Mouse (Mus musculus) CD4-positive, CD25-positive, alpha-beta regulatory T cell, adult 4 months (primary cell): Measurements from ENCODE around the gene Calcrl. TPM values are rescaled to one million over a fixed set of nuclear protein-coding genes. Genes with fewer than 3 reads are reported as not detected.
A peak's percentile ranks its signal among the peaks of the same experiment; 100 is the strongest.

ENCODE experiments used
- ATAC-seq: one replicate; pipeline ENCODE4 v1.8.0; 2017
- polyA plus RNA-seq, 2 experiments: library from polyadenylated mRNA; unstranded; fragments of 100-300 nt; shearing (Covaris generic); gene quantifications; one replicate each; pipeline ENCODE4 v1.2.1; 2017

Gene Calcrl
- 10 to 100 TPM; 25.6 to 26.7 TPM for polyA plus RNA-seq

GRCm38 (mm10) chr2:84425138-84425537 is at the start of gene Calcrl:
Calcrl (minus strand) TSS chr2:84425411.
- ATAC-seq: peak; percentile 93

GRCm38 (mm10) chr2:84474651-84475050 is 49.4 kb upstream of the Calcrl start:
- no peak for ATAC-seq

DNA sequence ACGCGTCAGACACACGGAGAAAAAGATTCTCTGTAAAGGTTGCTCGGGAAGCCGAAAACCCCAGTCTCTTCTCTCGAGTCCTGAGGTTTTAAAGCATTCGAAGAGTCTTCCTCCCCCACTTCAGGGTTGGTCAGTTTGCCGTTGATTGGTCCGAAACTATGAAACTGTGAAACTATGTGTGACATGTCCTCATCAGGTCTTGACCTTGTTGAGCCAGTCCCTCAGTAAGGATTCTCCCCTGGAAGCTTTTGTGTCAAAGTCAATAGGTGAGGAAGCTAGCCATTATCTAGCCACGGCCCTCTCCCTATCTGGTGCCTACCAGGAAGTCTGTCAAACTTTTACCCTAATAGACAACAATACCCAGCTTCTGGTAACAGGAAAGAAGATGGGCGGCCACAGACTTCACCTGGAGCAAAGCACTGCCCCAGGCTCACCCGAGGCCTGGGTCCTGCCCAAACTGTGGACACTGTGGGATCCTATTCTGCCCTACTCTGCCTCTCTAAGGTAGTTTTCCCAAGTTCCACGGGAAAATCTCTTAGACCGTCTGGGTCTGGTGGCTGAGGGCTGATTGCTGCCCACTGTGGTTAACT is 48.8 kb upstream of the Calcrl start:
- no peak for ATAC-seq

DNA sequence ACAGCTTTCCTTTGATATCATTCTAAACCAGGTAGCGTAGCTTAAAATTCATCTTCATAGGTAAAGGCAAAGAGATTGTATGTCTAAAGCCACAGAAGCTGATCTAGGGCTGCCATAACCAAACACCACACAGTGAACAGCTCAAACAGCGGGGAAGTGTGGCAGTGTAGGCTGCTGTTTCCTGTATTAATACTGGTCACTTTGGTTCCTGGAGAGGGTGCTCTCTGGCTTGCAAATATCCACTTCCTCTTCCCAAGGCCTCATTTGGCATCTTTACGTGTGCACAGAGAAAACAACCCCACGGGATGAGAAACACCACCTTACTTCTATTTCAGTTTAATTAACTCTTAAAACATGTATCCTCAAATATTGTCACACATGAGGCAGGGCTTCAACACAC is 42.2 kb upstream of the Calcrl start:
- ATAC-seq: no peak

- ATAC-seq: no peak
Observed at GRCm38 (mm10) chr2:84464956-84465355, 39.7 kb upstream of the Calcrl start.

- no peak for ATAC-seq
Observed at GRCm38 (mm10) chr2:84462411-84462810, 37.2 kb upstream of the Calcrl start.

- ATAC-seq: no peak
Observed at GRCm38 (mm10) chr2:84459651-84460177, 34.5 kb upstream of the Calcrl start.

DNA sequence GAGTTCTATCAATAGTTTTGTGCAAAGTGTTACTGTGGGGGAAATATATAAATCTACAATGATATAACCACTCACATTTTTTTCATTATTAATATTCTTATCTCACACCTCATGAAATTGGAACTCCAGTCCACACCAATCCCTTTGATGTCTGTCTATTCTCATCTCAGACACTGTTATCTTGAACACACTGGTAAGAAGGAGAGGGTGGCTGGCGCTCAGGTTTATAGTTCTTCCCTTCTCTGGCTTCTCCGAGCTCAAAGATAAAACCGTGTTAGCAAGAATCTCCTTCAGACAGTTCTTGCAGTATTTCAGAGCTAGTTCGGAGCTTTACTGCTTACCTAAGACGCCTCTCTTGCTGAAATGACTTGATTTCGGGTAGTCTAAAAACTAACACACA is 32.0 kb upstream of the Calcrl start:
- ATAC-seq: no peak

- peak; percentile 92 for ATAC-seq
Observed at GRCm38 (mm10) chr2:84455236-84455799, 30.1 kb upstream of the Calcrl start.

- peak; percentile 46 for ATAC-seq
Observed at GRCm38 (mm10) chr2:84454551-84455235, 29.5 kb upstream of the Calcrl start.

- peak; percentile 77 for ATAC-seq
Observed at GRCm38 (mm10) chr2:84454051-84454450, 28.8 kb upstream of the Calcrl start.

- no peak for ATAC-seq
Observed at GRCm38 (mm10) chr2:84445499-84445898, 20.3 kb upstream of the Calcrl start.

DNA sequence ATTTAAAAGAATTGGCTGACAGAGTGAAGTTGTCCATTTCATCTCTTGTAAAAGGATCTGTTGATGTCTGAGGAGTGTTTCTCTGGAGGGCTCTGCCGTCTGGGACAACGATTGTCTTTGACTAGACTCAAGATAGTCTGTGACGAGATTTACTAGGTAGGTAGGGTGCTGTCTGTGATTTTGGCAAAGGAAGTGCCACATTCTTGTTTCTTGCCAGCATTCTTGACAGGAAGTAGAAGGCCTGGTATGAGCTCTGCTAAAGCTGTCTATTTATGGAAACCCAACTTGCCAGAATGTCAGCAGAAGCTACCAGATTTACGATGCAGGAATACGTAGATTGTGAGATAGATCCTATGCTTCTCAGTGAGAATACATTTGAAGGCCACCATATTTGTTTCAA is 16.7 kb upstream of the Calcrl start:
- ATAC-seq: no peak

GRCm38 (mm10) chr2:84429724-84430123 is 4.5 kb upstream of the Calcrl start:
- ATAC-seq: peak; percentile 58

- no peak for ATAC-seq
Observed at GRCm38 (mm10) chr2:84428836-84429235, 3.6 kb upstream of the Calcrl start.

DNA sequence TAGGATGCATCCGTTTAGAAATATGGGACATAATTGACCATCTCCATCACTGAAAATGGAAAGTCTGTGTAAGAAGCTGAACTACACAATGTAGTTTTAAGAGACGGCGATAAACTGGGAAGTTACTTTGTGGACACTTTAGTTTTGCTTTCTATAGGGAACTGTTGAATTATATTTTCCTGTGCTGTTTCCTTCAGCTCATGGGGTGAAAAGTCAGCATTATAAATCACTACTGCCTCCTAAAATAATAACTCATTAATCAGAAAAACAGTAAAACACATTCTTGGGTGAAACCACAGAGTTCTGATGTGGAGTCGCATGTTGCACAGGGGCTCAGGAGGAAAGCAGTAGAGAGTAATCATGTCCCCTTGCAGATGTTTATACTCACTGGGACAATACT is 1.3 kb upstream of the Calcrl start:
- ATAC-seq: no peak

DNA sequence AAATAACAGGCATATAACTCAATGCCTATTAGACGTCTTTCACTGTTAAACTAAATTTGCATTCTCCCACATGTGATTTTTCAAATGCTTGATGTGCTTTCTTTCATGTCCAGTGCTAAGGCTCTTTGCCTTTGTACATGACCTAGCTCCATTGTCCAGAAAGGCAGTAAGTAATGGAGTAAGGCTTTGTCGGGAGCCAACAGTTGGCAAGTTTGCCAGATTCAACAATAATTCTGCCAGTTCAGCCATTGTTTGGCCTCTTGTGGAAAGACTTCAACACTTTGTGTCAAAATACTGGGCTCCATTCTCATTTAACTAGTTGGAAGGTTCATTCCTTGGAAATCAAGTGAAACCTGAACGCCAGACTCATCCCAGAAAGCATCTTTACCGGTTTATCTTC is 8.7 kb downstream of the Calcrl start:
- no peak for ATAC-seq

GRCm38 (mm10) chr2:84409796-84410592 is 15.2 kb downstream of the Calcrl start:
- ATAC-seq: no peak

DNA sequence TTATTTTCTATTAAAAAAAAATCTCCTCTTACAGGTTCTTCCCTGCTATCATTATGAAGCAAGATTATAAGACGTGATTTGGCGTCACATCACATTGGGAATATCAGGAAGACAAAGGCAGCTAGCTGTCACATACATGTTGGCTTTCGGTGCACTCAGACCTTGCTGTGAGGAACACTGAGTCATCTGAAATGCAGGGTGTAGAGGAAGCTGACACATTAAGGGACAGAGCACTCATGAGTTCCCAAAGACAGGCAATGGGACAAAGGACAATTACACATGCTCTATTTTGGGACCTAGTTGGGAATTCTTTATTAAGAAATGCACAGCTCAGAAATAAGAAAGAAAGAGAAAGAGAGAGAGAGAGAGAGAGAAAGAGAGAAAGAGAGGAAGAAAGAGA is 20.4 kb downstream of the Calcrl start:
- no peak for ATAC-seq

GRCm38 (mm10) chr2:84402713-84403112 is 22.5 kb downstream of the Calcrl start:
- ATAC-seq: no peak

- no peak for ATAC-seq
Observed at GRCm38 (mm10) chr2:84396557-84396956, 28.7 kb downstream of the Calcrl start.

DNA sequence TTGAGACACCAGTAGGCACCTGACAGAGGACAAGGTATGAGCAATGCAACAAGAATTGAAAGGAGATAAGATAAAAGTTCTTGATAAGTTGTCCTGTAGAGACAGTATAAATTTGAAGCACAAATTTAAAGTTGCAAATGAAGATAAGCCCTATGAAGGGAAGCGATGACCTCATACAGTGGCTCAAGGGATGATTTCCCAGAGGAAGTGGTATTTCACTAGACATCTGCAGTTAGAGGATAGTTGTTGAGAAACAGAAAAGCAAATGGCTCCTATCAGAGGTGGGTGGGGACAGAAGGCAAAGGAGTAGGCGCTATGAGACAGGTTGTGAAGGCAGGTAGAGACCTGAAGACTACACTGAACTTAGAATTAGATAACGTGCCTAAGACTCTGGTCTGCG is 32.0 kb downstream of the Calcrl start:
- no peak for ATAC-seq

DNA sequence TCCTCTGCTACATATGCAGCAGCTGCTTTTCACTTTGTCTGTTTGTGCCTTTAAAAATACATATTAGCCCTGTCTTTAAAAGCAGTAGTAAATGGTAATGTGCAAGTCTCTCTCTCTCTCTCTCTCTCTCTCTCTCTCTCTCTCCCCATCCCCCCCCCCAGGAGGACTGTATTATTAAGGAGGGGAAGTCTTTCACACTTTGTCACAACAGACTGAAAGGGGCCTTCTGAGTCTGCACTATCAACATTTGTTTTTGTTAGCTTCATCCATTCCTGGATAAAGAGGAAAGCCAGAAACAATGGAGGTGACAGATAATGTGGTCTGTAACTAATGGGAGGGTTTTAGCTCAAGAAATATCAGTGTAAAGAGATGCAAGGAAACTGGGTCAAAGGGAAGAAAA is 36.1 kb downstream of the Calcrl start:
- no peak for ATAC-seq
